Mouse (Mus musculus) left cerebral cortex, postnatal 36 days (tissue): ENCODE results near the gene A730046J19Rik. TPM values are rescaled to one million over a fixed set of nuclear protein-coding genes. Genes with fewer than 3 reads are reported as not detected.

Source experiments
- DNase-seq, 2 experiments: peaks; one replicate each; pipeline ENCODE4 v3.0.0; 2021 to 2022; ENCODE audit warnings: low spot score in 2 of 2, mixed read lengths in 1 of 2
- intact Hi-C: fragments of 180-260 bp; cut with DNase I; formaldehyde crosslinking; loops from one replicate; pipeline ENCODE4 v1.15.1; 2025
- total RNA-seq, 2 experiments: library from RNA; stranded (reverse); gene quantifications; 2 replicates each; pipeline ENCODE4 v1.2.3; 2021

A730046J19Rik gene
- total RNA-seq: under 1 TPM in 1 of 2 experiments, not detected in 1; 0.18 TPM

- intact Hi-C loops: no loop called here
- DNase-seq: no peak
These were observed at the start of gene A730046J19Rik for GRCm38 (mm10) chrX:144153523-144153922. A730046J19Rik (plus strand) TSS chrX:144153695.

DNA sequence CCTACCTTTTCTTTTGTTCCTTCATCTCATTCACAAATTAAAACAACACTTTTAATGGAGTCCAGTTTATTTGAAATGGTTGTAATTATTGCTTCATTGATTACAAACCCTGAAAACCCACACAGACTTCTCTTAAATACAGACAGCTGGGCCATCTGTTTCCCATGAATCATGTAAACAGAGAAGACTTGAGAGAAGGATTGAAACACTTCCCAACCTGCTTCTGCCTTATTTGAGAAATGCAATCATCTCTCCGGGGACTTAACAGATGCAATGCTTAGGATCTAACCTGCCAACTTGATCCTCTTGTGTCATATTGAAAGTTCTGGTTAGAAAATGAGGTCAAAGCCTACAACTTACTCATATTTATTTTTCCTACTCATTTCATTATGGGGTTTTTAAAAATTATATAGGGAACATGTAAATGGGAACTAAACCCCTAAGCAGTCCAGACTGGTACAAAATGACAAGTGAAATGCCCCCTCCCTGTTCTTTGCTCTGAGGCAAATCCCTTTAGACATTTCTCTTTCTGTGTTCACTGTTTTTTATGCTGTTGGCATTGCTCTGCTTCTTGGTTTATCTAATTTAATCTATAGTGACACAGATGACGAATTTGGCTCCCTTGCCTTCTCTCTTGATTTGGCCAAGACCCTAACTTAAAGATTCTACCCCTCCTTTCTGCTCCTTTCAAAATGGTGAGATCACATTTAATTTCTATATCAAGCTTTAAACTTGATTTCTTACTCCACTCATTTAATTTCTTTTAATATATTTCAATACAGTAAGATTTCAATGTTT, 48.7 kb upstream of the A730046J19Rik start:
- no peak for DNase-seq
- intact Hi-C loops: no loop called here

DNA sequence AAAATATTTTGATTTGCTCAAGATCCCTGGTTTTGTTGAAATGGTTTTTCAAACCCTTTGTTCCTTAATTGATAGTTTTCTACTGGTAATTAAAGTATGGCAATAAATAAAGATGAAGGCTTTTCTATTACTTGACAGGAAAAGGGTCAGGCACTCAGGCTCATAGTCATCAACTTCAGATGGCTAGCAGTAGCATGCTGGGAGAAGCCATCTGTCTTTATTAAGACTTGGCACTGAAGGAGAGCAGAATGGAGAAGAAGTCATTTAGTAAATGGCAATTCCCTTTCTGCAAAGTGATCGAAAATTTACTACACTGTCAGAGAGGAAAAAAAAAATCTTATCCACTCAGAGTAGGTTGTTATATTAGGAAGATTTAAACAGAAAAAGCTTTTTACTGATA, 17.2 kb upstream of the A730046J19Rik start:
- no peak for DNase-seq

GRCm38 (mm10) chrX:144149987-144150386, 3.5 kb upstream of the A730046J19Rik start:
- intact Hi-C loops: no loop called here
- no peak for DNase-seq

More for the DNA sequence above, 17.2 kb upstream of the A730046J19Rik start:
- intact Hi-C loops: no loop called here

DNA sequence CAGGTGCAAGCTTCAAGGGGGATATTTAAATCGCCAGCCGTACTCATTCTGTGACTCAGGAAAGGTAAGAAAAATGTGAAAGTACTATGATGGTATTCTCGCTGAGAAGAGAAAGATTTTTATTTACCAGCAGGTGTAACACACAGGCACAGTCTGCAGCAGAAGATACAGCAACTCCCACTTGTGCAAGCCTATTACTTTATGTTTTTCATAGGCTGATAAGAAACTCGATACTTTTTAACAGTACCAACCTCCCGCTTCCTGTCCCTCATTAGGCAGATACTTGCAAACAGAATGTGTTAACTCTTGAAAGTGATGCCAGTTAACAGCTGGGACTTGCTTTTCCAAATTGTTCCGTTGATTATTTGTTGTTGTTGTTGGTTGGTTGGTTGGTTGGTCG, 616 bp downstream of the A730046J19Rik start:
- intact Hi-C loops: no loop called here

DNA sequence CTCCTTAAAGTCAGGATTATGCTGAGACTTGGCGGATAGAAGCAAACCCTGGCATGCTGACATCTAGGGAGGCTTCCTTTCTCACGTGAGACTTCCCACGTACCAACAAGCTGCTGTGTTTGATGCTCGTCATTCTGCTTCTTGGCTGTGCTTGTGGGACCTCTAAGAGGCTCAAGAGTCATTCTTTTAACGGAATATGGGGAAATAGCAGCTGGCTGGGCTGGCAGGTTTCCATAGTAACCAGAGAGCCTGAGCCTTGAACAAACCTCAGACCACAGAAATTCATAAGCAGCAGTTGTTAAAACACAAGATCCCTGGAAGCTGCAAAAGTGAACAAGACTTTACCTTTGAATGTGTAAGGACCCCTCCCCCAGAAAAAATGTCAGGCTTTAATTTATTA, 9.4 kb downstream of the A730046J19Rik start:
- intact Hi-C loops: no loop called here
- DNase-seq: no peak

More for the DNA sequence above, 616 bp downstream of the A730046J19Rik start:
- DNase-seq: no peak

Other genes with a start within 250 kb of the A730046J19Rik start
- 10 to 100 TPM; 22.6 to 32.8 TPM for gene Dcx, start 220.4 kb upstream of the A730046J19Rik start, total RNA-seq
- gene Alg13, start 164.1 kb downstream of the A730046J19Rik start, total RNA-seq: 10 to 100 TPM; 10.8 to 12.0 TPM